Mouse (Mus musculus): ENCODE measurements around the gene Prkca. TPM values are rescaled to one million over a fixed set of nuclear protein-coding genes. Genes with fewer than 3 reads are reported as not detected.

Gene Prkca
- polyA plus RNA-seq, 1 experiment from 2014 or later: 5.4 TPM

DNA sequence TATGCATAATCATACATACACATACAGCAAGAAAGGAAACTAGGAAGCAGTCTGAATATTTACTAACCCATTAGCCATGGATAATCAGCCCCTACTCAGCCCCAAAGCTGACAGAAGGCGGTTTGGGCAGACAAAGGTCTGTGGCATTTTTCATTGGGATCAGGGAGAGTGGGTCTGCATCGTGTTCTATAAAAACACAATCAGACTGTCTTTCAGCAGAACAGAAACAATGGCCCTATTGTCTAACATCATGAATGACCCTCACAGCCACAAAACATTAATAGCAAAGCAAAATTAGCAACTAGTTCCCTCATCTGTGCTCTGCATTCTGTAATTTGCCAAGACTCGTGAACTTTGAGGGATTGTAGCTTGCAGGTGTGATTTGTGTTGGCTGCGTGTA lies 181.6 kb downstream of the Prkca start:
- no peaks in the 10 kb centered on the region for H3K27me3 ChIP-seq
- no peak overlapping the region for H3K9ac ChIP-seq (replicated peaks)
- H3K9me3 ChIP-seq: peaks cover 10% of the 10 kb centered on the region; the same call in 1 of the 2 replicates
- H3K36me3 ChIP-seq: no peaks in the 10 kb centered on the region
- no peak overlapping the region for H3K4me2 ChIP-seq (replicated peaks)
- no peak overlapping the region for H3K4me3 ChIP-seq
- peak overlapping the region; percentile 71 for H3K27ac ChIP-seq (replicated peaks)
- peak; percentile 71; the same call in 1 of the 2 replicates for ATAC-seq (ENCODE audit: low FRiP score, low read depth)
- 29% methylated on average over 4 of the region's 4 CpGs for WGBS
- peaks cover 20% of the 10 kb centered on the region for H3K4me1 ChIP-seq

DNA sequence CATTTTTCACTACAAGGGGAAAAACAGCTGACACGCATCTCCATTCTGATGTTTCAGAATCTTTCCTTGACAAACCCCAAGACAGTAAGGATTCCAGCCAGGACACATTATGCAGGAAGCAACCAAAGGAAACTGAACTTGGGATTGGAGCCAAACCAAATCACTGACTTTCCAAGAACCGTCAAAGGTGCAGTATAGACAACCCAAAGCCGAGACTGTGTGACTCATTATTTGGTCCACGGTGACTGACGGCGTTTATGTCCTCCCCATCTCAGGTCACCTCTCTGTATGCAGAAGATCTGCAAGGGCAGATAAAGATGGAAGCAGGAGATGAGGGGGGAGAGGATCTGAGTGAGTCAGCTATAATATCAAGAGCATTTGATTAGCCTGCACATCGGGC lies 183.7 kb downstream of the Prkca start:
- H3K36me3 ChIP-seq: no peaks in the 10 kb centered on the region
- peaks cover 10% of the 10 kb centered on the region; the same call in 1 of the 2 replicates for H3K9me3 ChIP-seq
- H3K9ac ChIP-seq (replicated peaks): no peak overlapping the region
- ATAC-seq (ENCODE audit: low FRiP score, low read depth): no peak
- no peak overlapping the region for H3K4me3 ChIP-seq
- H3K27ac ChIP-seq (replicated peaks): no peak overlapping the region
- peaks cover 14% of the 10 kb centered on the region for H3K4me1 ChIP-seq
- H3K27me3 ChIP-seq: no peaks in the 10 kb centered on the region
- no peak overlapping the region for H3K4me2 ChIP-seq (replicated peaks)
- 96% methylated on average over 7 of the region's 7 CpGs for WGBS

DNA sequence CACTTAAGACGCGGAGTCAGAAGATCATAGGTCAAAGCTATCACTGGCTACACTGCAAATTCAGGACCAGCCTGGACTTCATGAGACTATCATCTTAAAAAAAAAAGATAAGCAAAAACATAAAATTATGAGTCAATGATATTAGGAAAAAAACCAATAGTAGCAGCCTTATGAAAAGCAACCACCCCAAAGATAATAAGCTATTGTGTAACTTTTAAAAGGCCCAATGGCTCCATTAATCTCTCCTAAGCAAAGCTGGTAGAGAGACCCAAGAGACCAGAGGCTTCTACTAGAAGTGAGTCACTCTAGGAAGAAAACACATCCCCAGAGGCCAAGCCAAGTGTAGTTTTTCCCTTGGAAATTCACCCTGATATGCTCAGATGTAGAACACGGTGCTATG lies 185.7 kb downstream of the Prkca start:
- Histone ChIP-seq H3K4me3 (no peak overlapping the region), H3K36me3 (no peaks in the 10 kb centered on the region), H3K4me1 (peaks cover 13% of the 10 kb centered on the region), H3K9me3 (peaks cover 10% of the 10 kb centered on the region; the same call in 1 of the 2 replicates), H3K27ac (replicated peaks) (no peak overlapping the region), H3K27me3 (0 out of 2 replicates have a peak, but pooled peaks cover 3% of the 10 kb centered on the region), H3K9ac (replicated peaks) (no peak overlapping the region), H3K4me2 (replicated peaks) (no peak overlapping the region)
- ATAC-seq (ENCODE audit: low FRiP score, low read depth): no peak
- 97% methylated on average over 3 of the region's 3 CpGs for WGBS

DNA sequence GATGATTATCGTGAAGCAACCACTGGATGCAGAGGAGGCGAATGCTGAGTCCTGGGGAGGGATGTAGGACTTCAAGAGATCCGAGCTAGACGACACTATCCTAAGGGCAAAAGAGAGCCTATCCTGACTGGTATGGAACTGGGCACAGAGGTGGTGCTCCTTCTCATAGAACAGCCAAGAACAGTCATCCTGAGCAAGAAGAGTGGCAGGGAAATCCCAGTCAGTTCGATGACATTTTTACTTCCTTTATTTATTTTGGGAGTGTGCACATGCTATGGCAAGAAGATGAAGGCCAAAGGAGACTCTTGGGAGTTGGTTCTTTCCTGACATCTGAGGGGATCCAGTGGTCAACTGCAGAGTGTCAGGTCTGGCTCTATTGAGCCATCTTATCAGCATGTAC lies 186.7 kb downstream of the Prkca start:
- WGBS: 93% methylated on average over 5 of the region's 5 CpGs
- H3K9me3 ChIP-seq: peaks cover 10% of the 10 kb centered on the region; the same call in 1 of the 2 replicates
- H3K4me2 ChIP-seq (replicated peaks): no peak overlapping the region
- no peak overlapping the region for H3K4me3 ChIP-seq
- no peaks in the 10 kb centered on the region for H3K36me3 ChIP-seq
- ATAC-seq (ENCODE audit: low FRiP score, low read depth): no peak
- H3K4me1 ChIP-seq: peaks cover 4% of the 10 kb centered on the region
- H3K27ac ChIP-seq (replicated peaks): no peak overlapping the region
- H3K9ac ChIP-seq (replicated peaks): no peak overlapping the region
- H3K27me3 ChIP-seq: 0 out of 2 replicates have a peak, but pooled peaks cover 7% of the 10 kb centered on the region

DNA sequence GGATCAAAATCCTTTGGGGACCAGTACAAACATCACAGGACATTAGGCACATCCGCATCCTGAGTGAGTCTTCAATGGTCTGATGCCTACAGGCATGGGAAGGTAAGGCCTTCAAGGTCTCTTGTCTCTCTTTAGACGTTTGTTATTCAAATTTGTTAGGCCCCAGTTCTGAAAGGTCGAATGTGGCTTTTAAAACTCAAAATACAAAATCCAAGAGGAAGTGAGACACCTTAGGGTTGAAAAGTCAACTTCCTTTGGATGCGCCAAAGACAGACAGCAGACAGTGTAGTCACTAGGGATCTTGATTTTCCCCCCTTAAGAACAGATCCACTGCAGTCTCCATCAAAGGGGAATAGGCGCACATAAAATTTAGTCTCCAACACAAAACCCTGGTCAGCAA lies 187.6 kb downstream of the Prkca start:
- ATAC-seq (ENCODE audit: low FRiP score, low read depth): no peak
- no peak overlapping the region for H3K27ac ChIP-seq (replicated peaks)
- no peak overlapping the region for H3K4me2 ChIP-seq (replicated peaks)
- H3K4me3 ChIP-seq: no peak overlapping the region
- peaks cover 11% of the 10 kb centered on the region; the same call in 1 of the 2 replicates for H3K27me3 ChIP-seq
- peaks cover 10% of the 10 kb centered on the region; the same call in 1 of the 2 replicates for H3K9me3 ChIP-seq
- no peaks in the 10 kb centered on the region for H3K36me3 ChIP-seq
- H3K4me1 ChIP-seq: no peaks in the 10 kb centered on the region; the same call in 1 of the 2 replicates
- 87% methylated on average over 5 of the region's 5 CpGs for WGBS
- H3K9ac ChIP-seq (replicated peaks): no peak overlapping the region

DNA sequence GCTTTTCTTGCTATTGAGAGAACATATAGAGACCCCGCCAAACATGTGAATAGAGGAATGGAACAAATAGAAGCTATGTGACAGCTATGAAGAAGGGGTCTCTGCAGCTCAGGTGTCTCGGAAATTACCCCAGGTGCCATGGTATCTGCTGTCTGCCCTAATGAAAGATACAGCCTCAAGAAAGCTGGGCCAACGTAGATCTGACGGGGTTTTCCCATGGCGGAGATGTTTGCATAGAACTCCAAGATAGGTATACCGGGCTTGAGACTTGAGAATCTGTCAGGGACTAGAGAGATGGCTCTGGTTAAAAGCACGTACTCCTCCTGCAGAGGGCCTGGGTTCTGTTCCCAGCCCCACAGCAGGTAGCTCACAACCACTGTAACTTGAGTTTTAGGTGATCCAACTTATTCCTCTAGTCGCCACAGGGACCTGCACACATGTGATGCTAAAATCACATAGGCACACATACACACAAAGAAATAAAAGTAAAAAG lies 188.6 kb downstream of the Prkca start:
- H3K36me3 ChIP-seq: no peaks in the 10 kb centered on the region
- H3K4me3 ChIP-seq: no peak overlapping the region
- peaks cover 6% of the 10 kb centered on the region; the same call in 1 of the 2 replicates for H3K4me1 ChIP-seq
- H3K4me2 ChIP-seq (replicated peaks): no peak overlapping the region
- peaks cover 10% of the 10 kb centered on the region; the same call in 1 of the 2 replicates for H3K9me3 ChIP-seq
- WGBS: 93% methylated on average over 8 of the region's 8 CpGs
- no peak overlapping the region for H3K27ac ChIP-seq (replicated peaks)
- H3K27me3 ChIP-seq: peaks cover 15% of the 10 kb centered on the region
- no peak for ATAC-seq (ENCODE audit: low FRiP score, low read depth)
- H3K9ac ChIP-seq (replicated peaks): no peak overlapping the region

DNA sequence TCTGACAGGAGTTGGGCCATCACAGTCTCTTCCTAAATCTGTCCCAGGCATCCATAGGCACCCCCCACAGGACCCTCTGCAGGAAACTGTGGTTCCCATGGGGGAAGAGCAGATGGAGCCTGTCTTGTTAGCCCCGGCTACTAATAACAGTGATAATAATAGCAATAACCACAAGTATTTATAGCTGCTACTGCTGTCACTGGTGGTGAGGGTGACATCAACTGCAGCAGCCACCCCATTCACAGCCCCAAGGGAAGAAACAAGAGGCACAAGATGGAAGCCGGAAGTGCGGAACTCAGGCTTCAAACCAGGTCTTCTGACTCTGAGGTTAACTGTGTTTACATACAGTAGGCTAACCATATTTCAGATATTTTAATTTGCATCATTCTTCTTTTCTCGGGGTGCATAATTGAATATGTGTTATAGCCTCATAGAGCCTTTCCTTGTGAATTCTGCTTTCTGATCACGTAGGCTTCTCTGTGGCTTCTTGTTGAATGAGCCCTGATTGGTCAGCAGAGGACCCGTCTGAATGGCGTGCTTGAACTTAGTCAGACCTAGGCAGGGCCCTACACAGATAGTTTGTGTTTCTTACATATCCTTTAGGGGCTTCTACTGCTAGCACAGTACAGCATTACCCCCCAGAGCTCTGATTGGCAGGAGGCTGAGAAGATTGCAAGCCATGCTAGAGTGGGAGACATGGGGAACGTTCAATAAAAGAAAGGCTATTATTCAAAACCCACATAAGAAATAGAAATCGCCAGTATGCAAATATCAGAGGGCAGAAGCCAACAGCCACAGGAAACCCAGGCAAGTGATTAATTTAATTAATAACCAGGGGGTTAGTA lies 189.5 kb downstream of the Prkca start:
- no peak overlapping the region for H3K9ac ChIP-seq (replicated peaks)
- ATAC-seq (ENCODE audit: low FRiP score, low read depth): no peak
- H3K27me3 ChIP-seq: peaks cover 18% of the 10 kb centered on the region
- peaks cover 7% of the 10 kb centered on the region; the same call in 1 of the 2 replicates for H3K4me1 ChIP-seq
- no peak overlapping the region for H3K4me2 ChIP-seq (replicated peaks)
- WGBS: 87% methylated on average over 9 of the region's 9 CpGs
- 0 out of 2 replicates have a peak, but pooled peaks cover 8% of the 10 kb centered on the region for H3K9me3 ChIP-seq
- no peaks in the 10 kb centered on the region for H3K36me3 ChIP-seq
- no peak overlapping the region for H3K27ac ChIP-seq (replicated peaks)
- H3K4me3 ChIP-seq: no peak overlapping the region

DNA sequence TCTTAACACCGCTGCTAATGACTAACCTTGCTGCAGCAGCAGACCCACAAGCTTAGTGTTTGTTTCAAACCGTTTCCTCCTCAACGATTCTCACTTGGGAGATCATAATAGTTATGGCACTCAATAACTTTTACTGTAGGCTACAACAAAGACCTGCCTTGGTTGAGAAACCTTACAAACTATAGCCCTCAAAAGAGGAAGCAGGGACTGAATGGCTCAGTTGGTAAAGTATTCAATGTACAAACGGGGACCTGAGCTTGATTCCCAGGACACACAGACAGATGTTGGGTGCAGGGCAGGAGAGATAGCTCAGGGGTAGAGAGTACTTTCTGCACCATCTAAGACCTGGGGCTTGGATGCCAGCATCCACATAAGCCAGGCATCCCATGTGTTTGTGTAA lies 191.1 kb downstream of the Prkca start:
- H3K9ac ChIP-seq (replicated peaks): no peak overlapping the region
- H3K36me3 ChIP-seq: no peaks in the 10 kb centered on the region
- no peak overlapping the region for H3K4me2 ChIP-seq (replicated peaks)
- H3K9me3 ChIP-seq: no peaks in the 10 kb centered on the region
- WGBS: 82% methylated on average over 4 of the region's 4 CpGs
- H3K4me3 ChIP-seq: no peak overlapping the region
- peaks cover 19% of the 10 kb centered on the region for H3K4me1 ChIP-seq
- ATAC-seq (ENCODE audit: low FRiP score, low read depth): no peak
- H3K27ac ChIP-seq (replicated peaks): no peak overlapping the region
- peaks cover 18% of the 10 kb centered on the region for H3K27me3 ChIP-seq

DNA sequence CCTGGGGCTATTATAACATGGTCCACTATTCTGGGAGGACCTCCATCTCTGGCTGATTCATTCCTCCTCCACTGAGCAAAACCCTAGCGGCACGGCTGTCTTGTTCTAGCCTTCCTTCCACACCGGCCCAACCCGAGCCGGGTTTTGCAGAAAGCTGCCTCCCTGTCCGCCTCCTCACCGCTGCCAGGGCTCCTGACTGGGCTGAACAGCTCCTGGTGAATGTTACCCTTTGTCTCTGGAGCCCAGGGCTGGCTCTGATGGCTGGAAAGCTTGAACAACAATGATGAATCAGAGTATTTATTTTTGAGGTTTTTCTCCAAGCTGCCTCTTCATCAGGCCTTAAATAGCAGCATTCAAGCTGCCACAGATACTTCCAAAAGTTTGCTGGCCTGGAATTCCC lies 193.3 kb downstream of the Prkca start:
- no peaks in the 10 kb centered on the region for H3K36me3 ChIP-seq
- no peak overlapping the region for H3K4me2 ChIP-seq (replicated peaks)
- no peak overlapping the region for H3K4me3 ChIP-seq
- peaks cover 24% of the 10 kb centered on the region for H3K4me1 ChIP-seq
- 50% methylated on average over 7 of the region's 7 CpGs for WGBS
- H3K9me3 ChIP-seq: no peaks in the 10 kb centered on the region
- ATAC-seq (ENCODE audit: low FRiP score, low read depth): no peak
- H3K27me3 ChIP-seq: peaks cover 28% of the 10 kb centered on the region
- H3K9ac ChIP-seq (replicated peaks): no peak overlapping the region
- H3K27ac ChIP-seq (replicated peaks): no peak overlapping the region

DNA sequence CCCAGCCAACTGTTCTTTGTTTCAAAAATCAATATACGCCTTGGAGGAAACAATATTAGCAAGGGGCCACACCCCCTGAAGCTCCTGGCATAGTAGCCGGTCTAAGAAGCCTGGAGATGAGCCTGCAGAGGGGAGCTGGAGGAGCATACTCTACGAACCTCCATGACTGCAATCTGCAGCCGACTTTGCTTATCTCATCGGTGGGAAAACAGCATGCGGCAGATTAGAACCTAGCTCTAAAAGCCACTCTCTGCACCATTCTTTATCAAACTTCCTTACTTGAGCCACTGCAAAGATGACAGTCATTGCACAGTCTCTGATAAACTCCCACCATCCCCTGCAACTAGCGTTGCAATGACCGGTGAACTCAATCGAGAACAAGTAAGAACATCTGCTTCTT lies 194.5 kb downstream of the Prkca start:
- H3K27ac ChIP-seq (replicated peaks): 0 out of 2 replicates have a peak overlapping the region, but pooled peaks have one; percentile 30
- ATAC-seq (ENCODE audit: low FRiP score, low read depth): no peak
- H3K4me2 ChIP-seq (replicated peaks): no peak overlapping the region
- H3K9ac ChIP-seq (replicated peaks): no peak overlapping the region
- no peak overlapping the region for H3K4me3 ChIP-seq
- peaks cover 28% of the 10 kb centered on the region for H3K27me3 ChIP-seq
- H3K9me3 ChIP-seq: no peaks in the 10 kb centered on the region
- H3K4me1 ChIP-seq: peaks cover 24% of the 10 kb centered on the region
- WGBS: 72% methylated on average over 9 of the region's 9 CpGs
- no peaks in the 10 kb centered on the region for H3K36me3 ChIP-seq

DNA sequence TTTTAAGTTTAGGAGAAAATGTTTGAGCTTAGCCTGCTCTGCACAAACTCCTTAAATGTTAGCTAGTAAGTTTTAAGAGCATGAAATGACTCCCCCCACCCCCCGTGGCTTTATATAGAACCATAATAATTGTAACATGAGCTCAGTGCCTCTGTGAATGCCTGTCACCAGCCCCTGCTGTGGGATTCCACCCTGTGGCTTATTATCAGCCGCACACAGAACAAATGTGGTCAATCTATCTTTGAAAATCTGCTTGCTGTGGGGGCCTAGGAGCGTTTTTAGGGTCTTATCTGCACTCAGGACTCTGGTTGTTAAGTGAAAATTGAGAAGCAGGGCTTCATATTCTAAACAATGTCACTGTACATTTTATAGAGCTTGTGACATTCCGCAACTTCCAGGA lies 195.2 kb downstream of the Prkca start:
- Histone ChIP-seq H3K9me3 (no peaks in the 10 kb centered on the region), H3K27me3 (peaks cover 28% of the 10 kb centered on the region), H3K27ac (replicated peaks) (0 out of 2 replicates have a peak overlapping the region, but pooled peaks have one; percentile 30), H3K4me3 (no peak overlapping the region), H3K4me2 (replicated peaks) (no peak overlapping the region), H3K4me1 (peaks cover 24% of the 10 kb centered on the region), H3K9ac (replicated peaks) (no peak overlapping the region), H3K36me3 (no peaks in the 10 kb centered on the region)
- WGBS: 30% methylated on average over 4 of the region's 4 CpGs
- no peak for ATAC-seq (ENCODE audit: low FRiP score, low read depth)

DNA sequence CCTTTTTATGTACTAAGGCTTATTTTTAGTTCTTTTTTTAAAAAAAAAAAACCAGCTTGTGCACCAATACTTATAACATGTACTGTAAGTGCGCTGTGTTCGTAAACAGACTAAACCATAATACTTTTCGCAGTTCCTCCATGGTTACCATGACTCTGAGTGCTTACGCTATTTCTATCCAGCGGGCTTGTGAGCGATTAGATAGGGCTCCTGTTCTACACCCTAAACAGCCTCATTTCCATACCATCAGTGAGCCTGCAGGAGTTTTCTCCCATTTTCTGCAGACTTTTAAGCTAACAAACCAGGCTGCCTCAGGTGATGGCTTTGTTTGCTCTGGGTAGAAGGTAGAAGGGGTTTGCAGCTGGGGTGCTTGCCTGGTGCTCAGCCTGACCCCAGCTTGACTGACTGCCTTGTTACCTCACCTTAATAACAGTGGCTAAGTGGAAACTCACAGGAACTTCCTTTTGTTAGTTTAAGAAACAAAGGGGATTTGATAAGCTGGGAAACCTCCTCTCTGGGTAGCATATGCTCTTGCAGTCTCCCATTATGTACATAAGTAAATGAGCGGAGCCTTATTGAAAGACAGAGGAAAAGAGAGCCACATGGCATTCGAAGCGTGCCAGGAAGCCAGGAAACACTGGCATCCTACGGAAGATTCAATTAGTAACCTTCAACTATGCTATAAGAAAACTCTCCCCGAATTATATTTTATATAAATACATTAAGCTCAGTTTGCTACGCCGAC lies 197.8 kb downstream of the Prkca start:
- peak; percentile 49; the same call in 1 of the 2 replicates for ATAC-seq (ENCODE audit: low FRiP score, low read depth)
- no peaks in the 10 kb centered on the region for H3K9me3 ChIP-seq
- H3K27me3 ChIP-seq: peaks cover 20% of the 10 kb centered on the region

More for the DNA sequence above, 197.8 kb downstream of the Prkca start:
- Histone ChIP-seq H3K36me3 (no peaks in the 10 kb centered on the region), H3K4me3 (no peak overlapping the region), H3K27ac (replicated peaks) (peak overlapping the region; percentile 63), H3K4me1 (peaks cover 27% of the 10 kb centered on the region), H3K9ac (replicated peaks) (no peak overlapping the region), H3K4me2 (replicated peaks) (no peak overlapping the region)
- WGBS: 69% methylated on average over 13 of the region's 13 CpGs
